Mouse (Mus musculus): ENCODE measurements around the gene Egfl8.

The Egfl8 gene

GRCm38 (mm10) chr17:34615871-34616270 is at the start of gene Egfl8:
Gene Egfl8, minus strand, starts transcription at chr17:34615971.
- no peak for DNase-seq (ENCODE audit: low read depth, low spot score)

GRCm38 (mm10) chr17:34664472-34664871 is 48.7 kb upstream of the Egfl8 start:
- no peak for DNase-seq (ENCODE audit: low read depth, low spot score)

- no peak for DNase-seq (ENCODE audit: low read depth, low spot score)
These were observed 47.8 kb upstream of the Egfl8 start for GRCm38 (mm10) chr17:34663558-34663957.

- DNase-seq (ENCODE audit: low read depth, low spot score) = no peak
These were observed 47.2 kb upstream of the Egfl8 start for GRCm38 (mm10) chr17:34662978-34663377.

- DNase-seq (ENCODE audit: low read depth, low spot score) = no peak
These were observed 46.7 kb upstream of the Egfl8 start for GRCm38 (mm10) chr17:34662468-34662867.

GRCm38 (mm10) chr17:34661121-34661591 is 45.4 kb upstream of the Egfl8 start:
- DNase-seq (ENCODE audit: low read depth, low spot score) = no peak

GRCm38 (mm10) chr17:34660259-34660820 is 44.6 kb upstream of the Egfl8 start:
- no peak for DNase-seq (ENCODE audit: low read depth, low spot score)

- DNase-seq (ENCODE audit: low read depth, low spot score) = no peak
These were observed 44.1 kb upstream of the Egfl8 start for GRCm38 (mm10) chr17:34659897-34660214.

GRCm38 (mm10) chr17:34659181-34659896 is 43.6 kb upstream of the Egfl8 start:
- no peak for DNase-seq (ENCODE audit: low read depth, low spot score)

- no peak for DNase-seq (ENCODE audit: low read depth, low spot score)
These were observed 42.8 kb upstream of the Egfl8 start for GRCm38 (mm10) chr17:34658591-34658990.

- no peak for DNase-seq (ENCODE audit: low read depth, low spot score)
These were observed 42.4 kb upstream of the Egfl8 start for GRCm38 (mm10) chr17:34658145-34658544.

- DNase-seq (ENCODE audit: low read depth, low spot score) = no peak
These were observed 41.5 kb upstream of the Egfl8 start for GRCm38 (mm10) chr17:34657271-34657670.

- DNase-seq (ENCODE audit: low read depth, low spot score) = no peak
These were observed 40.9 kb upstream of the Egfl8 start for GRCm38 (mm10) chr17:34656666-34657065.

GRCm38 (mm10) chr17:34655581-34655991 is 39.8 kb upstream of the Egfl8 start:
- no peak for DNase-seq (ENCODE audit: low read depth, low spot score)

- DNase-seq (ENCODE audit: low read depth, low spot score) = no peak
These were observed 39.4 kb upstream of the Egfl8 start for GRCm38 (mm10) chr17:34655160-34655559.

GRCm38 (mm10) chr17:34654392-34654791 is 38.6 kb upstream of the Egfl8 start:
- no peak for DNase-seq (ENCODE audit: low read depth, low spot score)

- DNase-seq (ENCODE audit: low read depth, low spot score) = no peak
These were observed 38.0 kb upstream of the Egfl8 start for GRCm38 (mm10) chr17:34653746-34654285.

- no peak for DNase-seq (ENCODE audit: low read depth, low spot score)
These were observed 37.2 kb upstream of the Egfl8 start for GRCm38 (mm10) chr17:34652985-34653384.

- DNase-seq (ENCODE audit: low read depth, low spot score) = no peak
These were observed 36.8 kb upstream of the Egfl8 start for GRCm38 (mm10) chr17:34652546-34652945.

- no peak for DNase-seq (ENCODE audit: low read depth, low spot score)
These were observed 35.9 kb upstream of the Egfl8 start for GRCm38 (mm10) chr17:34651507-34652221.

GRCm38 (mm10) chr17:34650781-34651180 is 35.0 kb upstream of the Egfl8 start:
- DNase-seq (ENCODE audit: low read depth, low spot score) = no peak

- no peak for DNase-seq (ENCODE audit: low read depth, low spot score)
These were observed 33.5 kb upstream of the Egfl8 start for GRCm38 (mm10) chr17:34649106-34649864.
